Mouse (Mus musculus) spleen, postnatal 4 days (tissue): Measurements from ENCODE around the gene Olfr1185-ps1.
"Not testable (repeated sequence)": the region's sequence is repeated elsewhere in the genome, so short reads cannot be mapped to it uniquely, and the experiment has no call there.

Experiments used
- DNase-seq, 2 experiments: peaks; one replicate each; pipeline ENCODE4 v3.0.0; 2022; ENCODE audit warnings: low spot score in 2 of 2

The Olfr1185-ps1 gene

GRCm38 (mm10) chr2:88493020-88493419 lies at the start of gene Olfr1185-ps1:
Gene Olfr1185-ps1, plus strand, starts transcription at chr2:88493320.
- no peak for DNase-seq

GRCm38 (mm10) chr2:88449031-88449430 lies 44.1 kb upstream of the Olfr1185-ps1 start, which contains the start of gene Gm13757:
Gene Gm13757, minus strand, starts transcription at chr2:88449131.
- no peak for DNase-seq

DNA sequence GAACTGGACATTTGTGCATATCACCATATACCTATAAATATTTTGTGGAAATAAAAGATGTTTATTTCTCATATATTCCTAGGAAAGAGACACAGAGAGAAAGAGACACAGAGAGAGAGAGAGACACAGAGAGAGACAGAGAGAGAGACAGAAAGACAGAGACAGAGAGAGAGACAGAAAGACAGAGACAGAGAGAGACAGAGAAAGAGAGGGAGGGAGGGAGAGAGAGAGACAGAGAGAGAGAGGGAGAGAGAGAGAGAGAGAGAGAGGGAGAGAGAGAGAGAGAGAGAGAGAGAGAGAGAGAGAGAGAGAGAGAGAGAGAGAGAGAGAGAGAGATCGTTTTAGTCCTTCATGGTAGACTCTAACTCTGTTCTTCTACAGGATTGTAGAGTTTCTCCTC lies 38.6 kb upstream of the Olfr1185-ps1 start, which contains the start of gene Olfr1183:
Gene Olfr1183 (plus strand): TSS at position 301 of the 400 bp plus-strand sequence.
- not testable (repeated sequence) for DNase-seq

GRCm38 (mm10) chr2:88483298-88483697 lies 9.8 kb upstream of the Olfr1185-ps1 start, which contains the start of gene Olfr1184:
Gene Olfr1184, plus strand, starts transcription at chr2:88483598.
- DNase-seq: no peak

- no peak for DNase-seq
Observed at GRCm38 (mm10) chr2:88518251-88518650, 25.1 kb downstream of the Olfr1185-ps1 start, which contains the start of gene Olfr1186. Gene Olfr1186, plus strand, starts transcription at chr2:88518551.

DNA sequence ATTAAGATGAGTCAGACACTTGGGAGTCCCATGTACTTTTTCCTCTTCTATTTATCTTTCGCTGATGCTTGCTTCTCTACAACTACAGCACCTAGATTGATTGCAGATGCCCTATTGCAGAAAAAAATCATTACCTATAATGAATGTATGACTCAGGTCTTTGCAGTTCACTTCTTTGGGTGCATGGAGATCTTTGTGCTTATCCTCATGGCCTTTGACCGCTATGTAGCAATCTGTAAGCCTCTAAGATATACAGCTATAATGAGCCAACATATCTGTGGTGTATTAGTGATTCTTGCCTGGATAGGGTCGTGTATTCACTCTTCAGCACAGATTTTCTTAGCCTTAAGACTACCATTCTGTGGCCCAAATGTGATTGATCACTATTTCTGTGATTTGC lies 32.6 kb downstream of the Olfr1185-ps1 start:
- DNase-seq: no peak
